Mouse (Mus musculus) brain, embryonic 14.5 days (tissue): Measurements from ENCODE around the gene Ttf1. TPM values are rescaled to one million over a fixed set of nuclear protein-coding genes. Genes with fewer than 3 reads are reported as not detected.

Source experiments
- DNase-seq: peaks from one replicate; pipeline ENCODE4 v3.0.0-alpha.2; 2011; ENCODE audit warnings: low read depth
- CTCF ChIP-seq: fragments of 200-500 bp; IDR thresholded peaks from 2 replicates; pipeline ENCODE4 v1.5.1; 2012; ENCODE audit warnings: inconsistent platforms, mild to moderate bottlenecking, moderate library complexity, borderline replicate concordance; ENCODE audit not compliant: insufficient read depth, insufficient read length; ENCODE audit errors: extremely low read depth
- POLR2A ChIP-seq: fragments of 200-500 bp; IDR thresholded peaks from 2 replicates; pipeline ENCODE4 v1.6.1; 2012; ENCODE audit warnings: mild to moderate bottlenecking, inconsistent platforms, borderline replicate concordance; ENCODE audit not compliant: poor library complexity, insufficient read depth, insufficient read length, severe bottlenecking; ENCODE audit errors: extremely low read depth
- polyA plus RNA-seq: library from polyadenylated mRNA; depleted of rRNA; stranded (reverse); fragments of >200 nt; gene quantifications from 2 replicates; pipeline ENCODE4 v1.2.3, GENCODE M21; 2012

Ttf1 gene
- polyA plus RNA-seq, 1 experiment, result 16.5 TPM

DNA sequence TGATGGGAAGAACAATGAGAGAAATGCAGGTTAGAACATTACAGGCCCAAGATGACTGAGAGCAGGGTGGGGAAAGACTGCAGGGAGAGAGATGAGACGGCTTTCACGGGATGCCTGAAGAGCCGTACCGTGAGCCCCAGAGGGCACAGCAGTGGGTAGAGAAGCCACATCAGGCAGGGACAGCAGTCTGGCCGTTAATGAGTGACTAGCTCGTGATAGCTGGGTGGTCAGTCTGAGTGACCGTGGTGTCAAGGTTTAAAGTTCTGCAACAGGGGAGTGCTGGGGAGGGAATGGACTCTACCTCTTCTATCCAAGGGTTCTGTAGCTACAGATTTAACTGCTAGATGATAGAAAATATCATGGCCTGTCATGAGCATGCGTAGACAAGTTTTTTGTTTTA, 24.4 kb upstream of the Ttf1 start:
- TF ChIP-seq POLR2A (no peak), CTCF (no peak)

DNA sequence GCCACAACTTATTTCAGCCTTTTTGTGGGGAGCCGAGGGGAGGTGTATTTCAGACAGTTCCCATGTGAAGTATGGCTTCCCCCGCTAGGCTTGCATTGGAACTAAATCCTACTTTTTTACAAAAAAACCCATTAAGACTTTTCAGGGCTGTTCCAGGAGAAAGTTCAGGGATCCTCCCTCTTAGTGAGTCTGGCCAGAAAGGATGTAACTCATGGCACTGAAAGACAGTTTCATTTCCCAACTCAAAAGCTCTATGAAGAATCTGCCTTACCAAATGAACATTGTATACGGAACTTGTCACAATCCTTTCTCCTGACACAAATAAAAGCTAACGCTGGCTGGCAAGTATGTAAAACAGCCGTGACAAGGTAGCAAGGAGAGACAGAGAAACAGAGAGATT, 20.3 kb upstream of the Ttf1 start:
- TF ChIP-seq POLR2A (no peak), CTCF (no peak)
- DNase-seq, result no peak

More for the DNA sequence above, 24.4 kb upstream of the Ttf1 start:
- no peak for DNase-seq

DNA sequence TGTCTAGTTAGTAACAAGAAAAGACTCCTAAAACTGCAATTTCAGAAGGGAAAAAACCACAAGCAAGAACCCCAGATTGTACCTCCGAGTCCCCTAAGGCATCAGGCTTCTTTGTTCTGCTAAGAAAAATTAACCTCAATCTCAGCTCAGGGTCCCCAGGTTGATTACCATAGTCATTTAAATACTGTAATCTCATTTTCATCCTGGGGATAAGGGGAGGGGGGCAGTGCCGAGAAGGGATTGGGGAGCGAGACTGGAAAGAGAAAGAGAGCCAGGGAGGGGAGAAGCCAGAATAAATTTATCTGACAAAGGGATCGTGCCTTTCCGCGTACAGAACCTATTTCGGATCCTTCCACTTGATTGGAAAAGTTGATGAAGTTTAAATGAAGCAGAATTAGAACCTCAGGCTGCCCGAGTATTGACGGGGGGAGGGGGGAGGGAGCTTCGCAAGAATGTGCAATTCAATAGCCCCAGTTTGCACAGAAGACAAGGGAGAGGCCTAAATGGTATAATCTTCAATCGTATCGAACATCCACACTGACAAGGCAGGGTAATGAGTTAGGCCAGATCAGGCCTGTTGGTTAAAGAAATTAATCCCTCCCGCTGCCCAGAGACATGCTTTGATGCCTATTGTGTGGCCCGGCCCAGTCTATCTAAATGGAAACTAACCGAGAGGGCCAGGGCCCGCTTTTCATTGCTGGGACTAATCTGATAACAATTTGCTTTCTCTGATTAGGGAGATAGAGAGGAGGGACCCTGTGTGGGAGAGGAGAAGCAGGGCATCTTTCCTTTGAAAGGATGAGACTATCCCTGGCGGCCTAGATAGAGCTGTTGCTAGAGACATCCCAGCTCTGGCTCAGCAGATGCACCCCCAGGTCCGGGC, 19.2 kb upstream of the Ttf1 start:
- DNase-seq, result peak; percentile 78
- TF ChIP-seq CTCF, result no peak

DNA sequence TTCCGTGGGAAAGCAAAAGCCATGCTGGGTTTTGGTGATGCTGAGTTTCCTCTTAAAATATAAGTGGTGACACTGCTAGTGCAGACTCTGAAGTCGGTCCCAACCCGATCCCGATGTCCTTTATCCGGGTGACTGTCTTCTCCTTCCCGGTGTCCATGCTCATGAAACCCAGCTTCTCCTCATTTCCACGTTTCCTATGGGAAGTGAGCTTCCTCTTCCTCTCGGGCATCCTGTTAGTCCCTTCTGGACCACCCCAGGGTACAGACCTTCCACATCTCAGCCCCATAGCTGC, 18.6 kb upstream of the Ttf1 start:
- no peak for TF ChIP-seq CTCF
- TF ChIP-seq POLR2A, result no peak
- no peak for DNase-seq

DNA sequence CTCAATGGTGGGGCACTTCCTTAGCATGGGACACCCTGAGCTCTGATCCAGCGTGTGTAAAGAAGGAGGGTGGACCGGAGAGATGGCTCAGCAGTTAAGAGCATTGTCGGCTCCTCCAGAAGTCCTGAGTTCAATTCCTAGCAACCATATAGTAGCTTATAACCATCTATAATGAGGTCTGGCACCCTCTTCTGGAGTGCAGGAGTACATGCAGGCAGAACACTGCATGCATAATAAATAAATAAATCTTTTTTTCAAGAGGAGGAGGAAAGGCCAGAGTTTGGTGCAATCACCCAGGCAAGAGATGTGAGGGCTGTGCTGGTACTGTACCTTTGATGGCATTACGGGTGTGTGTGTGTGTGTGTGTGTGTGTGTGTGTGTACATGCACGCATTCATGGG, 17.9 kb upstream of the Ttf1 start:
- TF ChIP-seq CTCF, result no peak
- TF ChIP-seq POLR2A, result no peak
- DNase-seq, result no peak

DNA sequence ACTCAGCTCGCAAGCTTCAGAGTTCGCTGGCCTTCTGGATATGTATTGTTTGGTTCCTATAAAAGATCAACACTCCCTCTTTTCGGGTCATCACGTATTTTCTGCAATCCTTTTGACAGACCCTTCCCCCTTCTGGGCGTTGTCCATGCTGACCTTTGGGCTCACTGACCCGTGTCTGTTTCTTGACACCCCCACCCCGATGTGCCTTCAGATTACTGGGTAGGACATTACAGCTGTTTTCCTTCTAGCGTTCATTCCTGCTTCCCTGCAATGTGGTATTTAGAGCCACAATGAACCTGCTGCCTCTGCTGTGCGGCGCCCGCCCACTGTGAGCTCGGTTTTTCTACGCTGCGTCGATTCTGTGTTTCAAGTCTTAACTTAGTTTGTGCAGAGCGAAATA, 13.9 kb upstream of the Ttf1 start:
- peak; percentile 55 for DNase-seq
- TF ChIP-seq CTCF (no peak), POLR2A (no peak)

DNA sequence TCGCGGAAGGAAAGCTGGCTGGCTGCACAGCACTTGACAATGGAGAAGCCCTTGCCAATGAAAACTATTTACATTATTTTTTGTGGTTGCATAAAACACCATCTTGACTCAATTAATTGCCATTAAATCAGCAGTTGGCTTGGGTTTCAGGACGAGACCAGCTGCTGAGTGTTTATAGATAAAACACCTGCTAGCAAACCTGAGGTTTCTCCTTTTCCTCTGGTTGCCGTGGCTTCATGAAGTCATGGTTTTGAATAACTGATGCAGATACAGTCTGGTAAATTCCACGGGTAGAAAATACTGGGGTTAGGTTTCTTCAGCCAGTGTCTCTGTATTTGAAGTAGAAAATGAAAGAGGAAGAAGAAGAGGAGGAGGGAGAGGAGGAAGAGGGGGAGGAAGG, 8.1 kb upstream of the Ttf1 start:
- no peak for TF ChIP-seq POLR2A
- TF ChIP-seq CTCF, result no peak
- DNase-seq, result peak; percentile 32

DNA sequence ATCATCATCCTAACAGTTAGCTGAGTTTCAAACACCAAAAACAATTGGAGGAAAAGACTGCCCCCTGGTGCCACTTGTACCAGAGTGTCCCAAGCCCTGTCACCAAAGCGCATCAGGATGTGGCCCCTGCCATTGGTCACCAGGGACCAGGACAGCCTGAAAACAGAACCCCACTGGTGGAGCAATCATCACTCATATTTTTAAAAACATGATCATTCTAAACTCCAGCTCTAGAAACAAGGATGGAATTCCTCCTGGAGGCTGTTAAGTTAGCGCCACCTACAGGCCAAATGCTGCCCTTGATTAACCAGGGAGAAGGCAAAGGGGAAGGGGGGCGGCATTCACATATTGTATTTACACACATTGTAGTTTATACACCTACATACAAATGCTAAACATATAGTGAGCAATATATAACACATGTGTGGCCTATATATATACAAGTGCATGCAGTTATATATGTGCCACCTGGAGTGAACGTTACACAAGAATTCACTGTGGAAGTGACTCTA, 7.1 kb upstream of the Ttf1 start:
- TF ChIP-seq CTCF (peak; percentile 57; the same call in 1 of the 2 replicates), POLR2A (no peak)
- DNase-seq, result peak; percentile 78

DNA sequence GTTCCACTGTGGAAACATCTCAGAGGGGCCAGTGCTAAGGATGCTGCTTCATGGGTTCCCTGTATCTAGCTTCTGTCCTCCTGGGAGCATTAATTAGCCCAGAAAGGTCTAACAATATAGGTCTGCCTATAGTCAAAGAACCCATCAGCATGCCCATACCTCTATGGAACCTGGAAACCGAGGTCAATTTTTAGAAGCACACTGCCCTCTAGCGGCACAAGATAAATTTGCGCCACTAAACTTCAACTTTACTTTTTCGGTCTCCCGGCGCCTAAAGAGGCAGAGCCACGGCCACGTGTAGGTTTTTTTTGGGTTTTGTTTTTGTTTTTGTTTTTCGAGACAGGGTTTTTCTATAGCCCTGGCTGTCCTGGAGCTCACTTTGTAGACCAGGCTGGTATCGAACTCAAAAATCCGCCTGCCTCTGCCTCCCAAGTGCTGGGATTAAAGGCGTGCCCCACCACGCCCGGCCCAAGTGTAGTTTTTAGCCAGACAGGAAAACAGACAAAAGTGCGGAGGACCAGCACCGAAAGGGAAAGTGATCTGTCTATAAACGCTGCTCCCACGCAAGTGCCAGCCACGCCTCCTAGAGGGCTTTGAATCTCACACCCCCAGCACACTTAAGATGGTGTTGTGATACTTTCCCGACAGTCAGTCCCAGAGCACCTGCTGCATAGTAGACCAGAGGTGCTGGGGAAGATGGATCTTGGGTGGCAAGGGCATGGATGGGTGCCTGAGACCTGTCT, 6.1 kb upstream of the Ttf1 start:
- TF ChIP-seq POLR2A (no peak), CTCF (peak; percentile 75; the same call in 1 of the 2 replicates)

DNA sequence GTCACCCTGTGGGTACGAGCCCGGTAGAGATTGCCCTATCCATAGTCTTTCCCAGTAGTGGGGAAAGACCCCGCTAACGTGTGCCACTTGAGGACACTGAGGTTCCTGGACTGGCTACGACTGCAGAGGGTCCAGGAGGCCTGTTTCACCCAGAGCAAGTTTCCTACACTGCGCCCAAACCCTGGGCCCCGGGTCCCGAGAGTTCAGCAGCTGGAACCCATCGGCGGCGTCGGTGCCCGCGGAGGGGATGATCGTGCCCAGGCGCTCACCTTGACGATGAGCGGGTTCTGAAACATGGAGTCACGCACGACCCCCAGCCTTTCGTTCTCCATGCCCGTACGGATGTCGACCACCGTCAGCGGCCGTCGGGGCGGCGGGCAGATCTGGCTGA, 5.5 kb upstream of the Ttf1 start:
- TF ChIP-seq POLR2A (no peak), CTCF (no peak)
- DNase-seq, result no peak

More for the DNA sequence above, 6.1 kb upstream of the Ttf1 start:
- peak; percentile 81 for DNase-seq

DNA sequence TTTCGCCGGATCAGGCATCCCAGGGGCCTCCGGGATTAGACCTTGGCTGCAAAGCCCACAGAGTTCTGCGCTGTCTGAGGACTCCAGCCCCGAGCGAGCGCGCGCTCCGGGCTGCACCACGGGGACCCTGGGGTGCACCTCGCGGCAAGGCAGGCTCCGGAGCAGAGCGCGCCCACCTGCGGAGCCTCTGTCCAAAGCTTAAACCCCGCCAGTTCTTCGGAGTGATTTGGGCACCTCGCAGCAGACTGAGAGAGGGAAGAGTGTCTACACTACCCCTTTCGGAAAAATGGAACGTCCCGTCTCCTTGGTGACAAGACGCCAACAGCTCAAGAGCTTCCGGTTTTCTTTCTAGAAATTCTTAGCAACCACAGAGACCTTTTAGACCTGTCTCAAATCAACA, 5.1 kb upstream of the Ttf1 start, which contains the start of gene Cfap77:
Cfap77 (minus strand) TSS at position 76 of the 400 bp plus-strand sequence.
- TF ChIP-seq POLR2A, result no peak
- TF ChIP-seq CTCF, result no peak
- DNase-seq, result peak; percentile 89

DNA sequence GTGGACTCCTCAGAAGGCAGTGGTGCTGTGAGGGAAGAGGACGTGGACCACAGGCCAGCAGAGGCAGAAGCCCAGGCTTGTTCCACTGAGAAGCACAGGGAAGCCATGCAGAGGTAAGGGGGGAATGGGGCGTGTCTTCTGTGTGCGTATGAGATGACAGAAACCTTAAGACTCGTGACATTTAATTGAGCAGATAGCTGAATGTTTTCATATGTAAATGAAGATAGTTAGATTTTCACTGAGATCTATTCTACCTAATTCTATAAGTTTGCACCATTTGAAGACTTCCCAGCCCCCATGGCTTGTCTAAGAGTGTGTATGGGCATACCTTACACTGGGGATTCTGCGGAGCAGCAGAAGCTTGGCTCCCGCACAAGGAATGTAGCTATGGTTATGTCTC, 5.7 kb downstream of the Ttf1 start:
- no peak for DNase-seq
- TF ChIP-seq CTCF (no peak), POLR2A (no peak)

DNA sequence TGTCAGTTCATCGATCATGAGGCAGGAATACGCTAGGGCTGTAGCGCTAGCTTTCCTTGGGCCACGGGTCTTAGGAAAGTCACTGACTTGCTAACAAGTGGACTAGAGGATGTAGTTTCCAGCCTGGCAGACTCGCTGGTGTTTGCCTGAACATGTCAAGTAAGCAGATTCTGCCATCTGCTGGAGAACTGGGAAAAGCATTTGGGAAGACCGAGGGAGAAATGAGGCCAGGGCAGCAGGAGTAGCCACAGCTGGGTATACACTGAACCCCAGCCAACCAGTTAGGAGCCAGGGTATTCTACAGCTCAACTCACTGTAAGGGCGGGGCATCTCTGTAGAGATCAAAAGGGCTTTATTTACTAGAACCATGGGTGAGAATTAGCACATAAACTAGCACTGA, 6.3 kb downstream of the Ttf1 start:
- peak; percentile 78 for DNase-seq
- TF ChIP-seq POLR2A (no peak), CTCF (peak; percentile 67; the same call in 1 of the 2 replicates)
